Mouse (Mus musculus): ENCODE measurements around the gene Glcci1. TPM values are rescaled to one million over a fixed set of nuclear protein-coding genes. Genes with fewer than 3 reads are reported as not detected.

Glcci1 gene
- polyA plus RNA-seq, 1 experiment from 2014 or later, result 9.4 TPM

DNA sequence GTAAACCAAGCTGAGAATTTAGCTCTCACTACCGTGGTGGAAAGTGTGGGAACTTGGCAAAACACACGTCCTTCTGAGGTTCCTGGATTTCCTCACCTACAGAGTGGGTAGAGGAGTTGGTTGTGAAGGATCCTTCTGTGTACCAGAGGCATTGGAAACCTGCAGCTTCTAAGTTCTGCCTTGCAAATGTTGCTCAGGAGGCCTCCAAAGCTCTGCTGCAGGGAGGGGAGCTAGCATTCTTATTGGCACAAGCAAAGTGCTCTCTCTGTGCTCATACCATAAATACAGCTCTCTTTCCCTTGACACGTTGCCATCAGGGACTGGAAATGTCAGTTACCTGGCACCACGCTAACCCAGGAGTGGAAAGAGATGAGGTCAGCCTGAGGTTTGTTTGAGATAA lies 129.5 kb downstream of the Glcci1 start:
- no peak overlapping the region for H3K4me3 ChIP-seq (ENCODE audit: control insufficient read depth in 1 of 2, insufficient read depth in 1 of 2, low read depth in 1 of 2, low read length in 2 of 2)
- H3K9ac ChIP-seq (ENCODE audit: low read length), result no peak overlapping the region
- no peaks in the 10 kb centered on the region for H3K4me1 ChIP-seq (ENCODE audit: control insufficient read depth in 2 of 2, insufficient read depth in 2 of 2, low read length in 2 of 2)
- WGBS, result 55% methylated on average over 4 of the region's 4 CpGs
- no peak overlapping the region for H3K4me2 ChIP-seq (ENCODE audit: low read length)
- no peaks in the 10 kb centered on the region for H3K9me3 ChIP-seq (ENCODE audit: control insufficient read depth, low read length)
- 0 out of 2 replicates have a peak, but pooled peaks cover 4% of the 10 kb centered on the region for H3K36me3 ChIP-seq (ENCODE audit: control insufficient read depth, insufficient read depth, low read length)
- ATAC-seq (ENCODE audit: insufficient number of reproducible peaks, insufficient read depth, low FRiP score, low read depth), result no peak
- no peaks in the 10 kb centered on the region for H3K27me3 ChIP-seq (ENCODE audit: control insufficient read depth, insufficient read depth, low read length)
- no peak overlapping the region for H3K27ac ChIP-seq (replicated peaks in 1 of 2; ENCODE audit: control insufficient read depth in 1 of 2, insufficient read depth in 1 of 2, low read depth in 2 of 2, low read length in 2 of 2)

DNA sequence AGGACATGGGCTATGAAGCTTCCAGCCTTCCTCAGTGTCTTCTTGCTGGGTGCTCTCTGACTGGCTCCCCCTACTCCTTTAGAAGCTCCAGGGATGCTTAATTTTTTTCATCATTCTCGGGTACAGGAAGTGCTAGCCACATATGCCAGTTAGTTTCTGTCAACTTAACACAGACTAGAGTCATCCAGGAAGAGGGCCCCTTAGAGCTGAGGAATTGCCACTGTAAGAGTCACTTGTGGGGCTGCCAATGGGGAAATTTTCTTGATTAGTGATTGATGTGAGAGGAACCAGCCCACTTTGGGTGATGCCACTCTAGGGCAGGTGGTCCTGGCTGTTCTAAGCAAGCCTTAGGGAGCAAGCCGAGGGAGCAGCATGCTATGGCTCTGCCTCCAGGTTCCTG lies 130.1 kb downstream of the Glcci1 start:
- Histone ChIP-seq H3K9ac (ENCODE audit: low read length) (no peak overlapping the region), H3K4me1 (ENCODE audit: control insufficient read depth in 2 of 2, insufficient read depth in 2 of 2, low read length in 2 of 2) (no peaks in the 10 kb centered on the region), H3K27me3 (ENCODE audit: control insufficient read depth, insufficient read depth, low read length) (no peaks in the 10 kb centered on the region), H3K4me3 (ENCODE audit: control insufficient read depth in 1 of 2, insufficient read depth in 1 of 2, low read depth in 1 of 2, low read length in 2 of 2) (no peak overlapping the region), H3K4me2 (ENCODE audit: low read length) (no peak overlapping the region), H3K27ac (replicated peaks in 1 of 2; ENCODE audit: control insufficient read depth in 1 of 2, insufficient read depth in 1 of 2, low read depth in 2 of 2, low read length in 2 of 2) (no peak overlapping the region), H3K9me3 (ENCODE audit: control insufficient read depth, low read length) (no peaks in the 10 kb centered on the region), H3K36me3 (ENCODE audit: control insufficient read depth, insufficient read depth, low read length) (0 out of 2 replicates have a peak, but pooled peaks cover 4% of the 10 kb centered on the region)
- WGBS, result 72% methylated on average over 2 of the region's 2 CpGs
- ATAC-seq (ENCODE audit: insufficient number of reproducible peaks, insufficient read depth, low FRiP score, low read depth), result no peak

- H3K36me3 ChIP-seq (ENCODE audit: control insufficient read depth, insufficient read depth, low read length), result 0 out of 2 replicates have a peak, but pooled peaks cover 4% of the 10 kb centered on the region
- H3K4me1 ChIP-seq (ENCODE audit: control insufficient read depth in 2 of 2, insufficient read depth in 2 of 2, low read length in 2 of 2), result no peaks in the 10 kb centered on the region
- no peaks in the 10 kb centered on the region for H3K9me3 ChIP-seq (ENCODE audit: control insufficient read depth, low read length)
- no peak overlapping the region for H3K4me3 ChIP-seq (ENCODE audit: control insufficient read depth in 1 of 2, insufficient read depth in 1 of 2, low read depth in 1 of 2, low read length in 2 of 2)
- H3K9ac ChIP-seq (ENCODE audit: low read length), result no peak overlapping the region
- no peak overlapping the region for H3K4me2 ChIP-seq (ENCODE audit: low read length)
- no peak for ATAC-seq (ENCODE audit: insufficient number of reproducible peaks, insufficient read depth, low FRiP score, low read depth)
- WGBS, result 78% methylated on average over 5 of the region's 5 CpGs
- H3K27me3 ChIP-seq (ENCODE audit: control insufficient read depth, insufficient read depth, low read length), result no peaks in the 10 kb centered on the region
- no peak overlapping the region for H3K27ac ChIP-seq (replicated peaks in 1 of 2; ENCODE audit: control insufficient read depth in 1 of 2, insufficient read depth in 1 of 2, low read depth in 2 of 2, low read length in 2 of 2)
These were observed 131.5 kb downstream of the Glcci1 start for GRCm38 (mm10) chr6:8640863-8641262.

GRCm38 (mm10) chr6:8644703-8645102 lies 135.3 kb downstream of the Glcci1 start:
- WGBS, result 86% methylated on average over 10 of the region's 10 CpGs
- no peak for ATAC-seq (ENCODE audit: insufficient number of reproducible peaks, insufficient read depth, low FRiP score, low read depth)

DNA sequence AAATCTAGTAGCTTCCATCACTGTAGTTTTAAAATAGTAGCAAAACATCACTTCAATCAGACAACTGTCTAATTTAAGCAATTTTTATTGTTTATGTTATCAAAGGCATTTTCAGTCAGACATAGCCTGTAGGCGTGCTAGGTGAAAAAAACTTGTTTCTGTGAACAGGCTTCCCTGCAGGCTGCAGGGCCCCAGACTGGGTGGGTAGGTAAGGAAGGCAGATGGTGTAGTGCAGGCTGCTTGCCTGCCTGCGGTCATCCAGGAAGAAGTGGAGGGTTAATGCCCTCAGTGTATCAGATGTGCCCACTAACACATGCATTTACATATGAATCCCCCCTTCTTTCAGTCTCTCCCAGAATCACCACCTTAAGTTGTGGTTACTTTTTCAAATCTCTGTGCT lies 136.3 kb downstream of the Glcci1 start:
- Histone ChIP-seq H3K9ac (ENCODE audit: low read length) (no peak overlapping the region), H3K27me3 (ENCODE audit: control insufficient read depth, insufficient read depth, low read length) (no peaks in the 10 kb centered on the region), H3K36me3 (ENCODE audit: control insufficient read depth, insufficient read depth, low read length) (0 out of 2 replicates have a peak, but pooled peaks cover 4% of the 10 kb centered on the region), H3K9me3 (ENCODE audit: control insufficient read depth, low read length) (no peaks in the 10 kb centered on the region), H3K4me2 (ENCODE audit: low read length) (no peak overlapping the region), H3K4me1 (ENCODE audit: control insufficient read depth in 2 of 2, insufficient read depth in 2 of 2, low read length in 2 of 2) (peaks cover 5 to 6% of the 10 kb centered on the region in 2 experiments), H3K4me3 (ENCODE audit: control insufficient read depth in 1 of 2, insufficient read depth in 1 of 2, low read depth in 1 of 2, low read length in 2 of 2) (no peak overlapping the region), H3K27ac (replicated peaks in 1 of 2; ENCODE audit: control insufficient read depth in 1 of 2, insufficient read depth in 1 of 2, low read depth in 2 of 2, low read length in 2 of 2) (no peak overlapping the region)
- no peak for ATAC-seq (ENCODE audit: insufficient number of reproducible peaks, insufficient read depth, low FRiP score, low read depth)
- 75% methylated on average over 2 of the region's 2 CpGs for WGBS

More at GRCm38 (mm10) chr6:8644703-8645102, 135.3 kb downstream of the Glcci1 start:
- H3K9ac ChIP-seq (ENCODE audit: low read length), result no peak overlapping the region
- H3K4me1 ChIP-seq (ENCODE audit: control insufficient read depth in 2 of 2, insufficient read depth in 2 of 2, low read length in 2 of 2), result peaks cover 5 to 6% of the 10 kb centered on the region in 2 experiments
- no peak overlapping the region for H3K4me2 ChIP-seq (ENCODE audit: low read length)
- H3K4me3 ChIP-seq (ENCODE audit: control insufficient read depth in 1 of 2, insufficient read depth in 1 of 2, low read depth in 1 of 2, low read length in 2 of 2), result no peak overlapping the region
- no peaks in the 10 kb centered on the region for H3K9me3 ChIP-seq (ENCODE audit: control insufficient read depth, low read length)
- no peaks in the 10 kb centered on the region for H3K27me3 ChIP-seq (ENCODE audit: control insufficient read depth, insufficient read depth, low read length)
- H3K36me3 ChIP-seq (ENCODE audit: control insufficient read depth, insufficient read depth, low read length), result no peaks in the 10 kb centered on the region
- no peak overlapping the region for H3K27ac ChIP-seq (replicated peaks in 1 of 2; ENCODE audit: control insufficient read depth in 1 of 2, insufficient read depth in 1 of 2, low read depth in 2 of 2, low read length in 2 of 2)

Data from heart, embryonic 14.5 days (tissue).